ENCODE assay signal across 23 mouse cellular contexts in the genomic region with DNA sequence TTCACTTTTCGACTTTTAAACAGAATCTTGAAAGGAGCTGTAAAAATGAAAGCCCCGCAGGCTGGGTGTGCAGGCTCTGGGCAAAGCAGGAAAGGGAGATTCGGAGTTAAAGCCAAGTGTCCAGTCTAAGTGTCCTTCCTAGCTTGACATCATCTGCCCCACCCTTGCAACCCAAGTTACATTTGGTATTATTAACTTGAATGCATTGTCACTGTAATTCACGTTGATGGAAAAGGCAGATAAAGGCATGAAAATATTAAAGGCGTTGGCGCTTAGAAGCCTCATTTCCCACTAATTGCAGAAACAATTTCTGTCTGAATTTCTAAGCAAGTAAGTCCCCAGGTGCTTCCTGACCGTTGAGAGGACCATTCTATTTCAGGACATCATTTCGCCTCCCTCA. TPM values are rescaled to one million over a fixed set of nuclear protein-coding genes. Genes with fewer than 3 reads are reported as not detected.
DNase-seq lines count a peak whose midpoint lies in the region; TF ChIP-seq lines count a peak whose summit lies in the region.
"Had no signal": no experiment of that assay in that cellular context is flagged by ENCODE, and none has a peak within 500 bp of the region (broad histone marks: within the 10 kb centered on the region; RNA-seq: fewer than 3 reads in every experiment).

No protein-coding gene starts in this region.

- DNase-seq in heart, adult 8-10 months (ENCODE audit: low spot score) = peak; percentile 72
- DNase-seq in heart, postnatal 10 days = no peak
- peak; percentile 44 to 46 for DNase-seq in kidney, postnatal 36 days
- DNase-seq in kidney, adult 8-10 months = no peak
- DNase-seq in A20 (ENCODE audit: low read depth, low spot score) = peak; percentile 34
- no peak for DNase-seq in layer of hippocampus, adult 9-11 months
- no peak for DNase-seq in urinary bladder, postnatal 10 days (ENCODE audit: low spot score)
- DNase-seq: adrenal gland, adult 2 months; cerebellum, adult 11-12 months; cerebellum, postnatal 36 days; layer of hippocampus, postnatal 36 days; retina, postnatal 1 day; right cerebral cortex, postnatal 4 days; thymus, postnatal 36 days had no signal

- TF ChIP-seq POLR2A in bone marrow, adult 2 months (IDR thresholded peaks at IDR 0.05; ENCODE audit: borderline replicate concordance, control insufficient read depth, low read depth, low read length) = no peak

- TF ChIP-seq CTCF in bone marrow, adult 2 months (IDR thresholded peaks at IDR 0.05; ENCODE audit: control insufficient read depth, insufficient read depth, low read length) = no peak

- H3K27ac ChIP-seq in bone marrow, adult 2 months (ENCODE audit: control insufficient read depth, insufficient read depth, low read depth, low read length, poor library complexity) = no peak overlapping the region
- H3K27ac ChIP-seq: forebrain, embryonic 13.5 days; hindbrain, embryonic 13.5 days; intestine, embryonic 15.5 days; limb, embryonic 10.5 days; liver, embryonic 12.5 days; macrophage; midbrain, embryonic 15.5 days had no signal

- WGBS in bone marrow, adult 2 months = 4% methylated on average over 8 of the region's 8 CpGs

- intact Hi-C loops in heart, postnatal 10 days (cut with DNase I) = loop anchor here (2.0 to 5.0 kb wide), 2 partner anchors 18 to 204 kb away; no protein-coding TSS in a partner anchor

- H3K4me1 ChIP-seq in bone marrow, adult 2 months (ENCODE audit: control insufficient read depth, insufficient read depth, low read length) = no peaks in the 10 kb centered on the region; the same call in 1 of the 2 replicates

- H3K4me3 ChIP-seq in bone marrow, adult 2 months (replicated peaks; ENCODE audit: control insufficient read depth, low read depth, low read length) = peak overlapping the region; percentile 22
- H3K4me3 ChIP-seq: forebrain, embryonic 13.5 days; hindbrain, embryonic 13.5 days; intestine, embryonic 15.5 days; limb, embryonic 10.5 days; liver, embryonic 12.5 days; midbrain, embryonic 15.5 days had no signal

RNA-seq across cellular contexts. Expression of gene Socs2, which starts 20.6 kb away (rescaled TPM):
- 10 to 100 TPM; 39.1 to 62.3 (median 45.0) TPM for total RNA-seq in heart, adult 8-10 months (2022)
- 100 to 1,000 TPM; 127 to 133 TPM for total RNA-seq in heart, postnatal 10 days (2021)
- 7.1 and 22.7 TPM in 2 replicates for polyA plus RNA-seq in bone marrow, adult 2 months (2011; ENCODE audit: insufficient read depth, insufficient read length, low replicate concordance, missing spikeins)
- total RNA-seq: granulocyte monocyte progenitor cell, adult 5-6 weeks had no signal

Comparison
In these comparisons a context has a peak if more than half of its experiments do, and no peak if none do; other contexts are left out.
1. DNase-seq: peak in heart, adult 8-10 months (single experiment), kidney, postnatal 36 days (2 of 2) and A20 (single experiment); none in heart, postnatal 10 days (0 of 2), kidney, adult 8-10 months (0 of 2), layer of hippocampus, adult 9-11 months (single experiment) and urinary bladder, postnatal 10 days (single experiment).